Mouse (Mus musculus) NIH3T3 (cell line): ENCODE measurements around the gene Gnb4.
A peak's percentile ranks its signal among the peaks of the same experiment; 100 is the strongest.

Source experiments
- DNase-seq: peaks from one replicate; pipeline ENCODE4 v3.0.0-alpha.2; 2012; ENCODE audit warnings: low read depth

Gnb4 gene

GRCm38 (mm10) chr3:32614786-32615185 is 1.6 kb downstream of the Gnb4 start:
- peak; percentile 22 for DNase-seq

GRCm38 (mm10) chr3:32611606-32612170 is 4.7 kb downstream of the Gnb4 start:
- DNase-seq: no peak

- peak; percentile 69 for DNase-seq
Measured at GRCm38 (mm10) chr3:32610560-32610959, 5.8 kb downstream of the Gnb4 start.

GRCm38 (mm10) chr3:32609233-32609632 is 7.2 kb downstream of the Gnb4 start:
- DNase-seq: no peak

GRCm38 (mm10) chr3:32601055-32601454 is 15.3 kb downstream of the Gnb4 start:
- peak; percentile 87 for DNase-seq

- no peak for DNase-seq
Measured at GRCm38 (mm10) chr3:32599328-32599727, 17.1 kb downstream of the Gnb4 start.

- DNase-seq: no peak
Measured at GRCm38 (mm10) chr3:32595080-32595479, 21.3 kb downstream of the Gnb4 start.

- DNase-seq: peak; percentile 23
Measured at GRCm38 (mm10) chr3:32586274-32586673, 30.1 kb downstream of the Gnb4 start.

GRCm38 (mm10) chr3:32583489-32583888 is 32.9 kb downstream of the Gnb4 start:
- no peak for DNase-seq

GRCm38 (mm10) chr3:32581911-32582310 is 34.5 kb downstream of the Gnb4 start:
- DNase-seq: no peak

GRCm38 (mm10) chr3:32580738-32581137 is 35.6 kb downstream of the Gnb4 start:
- DNase-seq: no peak

- no peak for DNase-seq
Measured at GRCm38 (mm10) chr3:32578772-32579171, 37.6 kb downstream of the Gnb4 start.

GRCm38 (mm10) chr3:32575151-32575550 is 41.2 kb downstream of the Gnb4 start:
- DNase-seq: no peak

- DNase-seq: no peak
Measured at GRCm38 (mm10) chr3:32573881-32574280, 42.5 kb downstream of the Gnb4 start.

GRCm38 (mm10) chr3:32573086-32573485 is 43.3 kb downstream of the Gnb4 start:
- no peak for DNase-seq

GRCm38 (mm10) chr3:32563401-32563800 is 53.0 kb downstream of the Gnb4 start:
- DNase-seq: no peak

- peak; percentile 56 for DNase-seq
Measured at GRCm38 (mm10) chr3:32553061-32553460, 63.3 kb downstream of the Gnb4 start.

- no peak for DNase-seq
Measured at GRCm38 (mm10) chr3:32538091-32538490, 78.3 kb downstream of the Gnb4 start.

- DNase-seq: peak; percentile 36
Measured at GRCm38 (mm10) chr3:32537556-32537955, 78.8 kb downstream of the Gnb4 start.

- no peak for DNase-seq
Measured at GRCm38 (mm10) chr3:32535692-32536091, 80.7 kb downstream of the Gnb4 start.
